Mouse (Mus musculus): ENCODE results near the gene Pde4a. TPM values are rescaled to one million over a fixed set of nuclear protein-coding genes. Genes with fewer than 3 reads are reported as not detected.

Gene Pde4a
- polyA plus RNA-seq, 1 experiment from 2014 or later = 5.3 TPM

- no peak for ATAC-seq (ENCODE audit: insufficient number of reproducible peaks, low FRiP score, low TSS enrichment, low read depth)
- whole genome bisulfite sequencing = 90% methylated on average over 4 of the region's 4 CpGs
Observed at GRCm38 (mm10) chr9:21235341-21235740, 69.8 kb downstream of the Pde4a start.

DNA sequence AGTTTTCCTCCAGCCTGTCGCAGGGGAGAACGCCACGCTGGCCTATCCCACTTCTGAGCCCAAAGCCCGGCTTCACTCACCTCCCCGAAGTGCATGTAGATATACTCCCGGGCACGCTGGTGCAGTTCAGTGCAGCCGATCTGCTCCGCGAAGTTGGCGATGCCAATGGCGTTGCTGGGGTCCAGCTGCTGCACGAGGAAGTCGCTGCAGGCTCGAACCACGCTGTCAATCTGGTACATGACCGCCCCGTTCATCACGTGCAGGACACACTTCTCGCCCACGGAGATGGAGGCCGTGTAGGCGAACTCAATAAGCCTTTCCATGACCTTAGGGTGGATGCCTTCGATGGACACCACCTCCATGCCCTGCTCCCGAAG lies 71.5 kb downstream of the Pde4a start:
- 84% methylated on average over 25 of the region's 25 CpGs for WGBS
- H3K4me2 ChIP-seq (ENCODE audit: low read depth, severe bottlenecking) = peak overlapping the region; percentile 75
- no peak overlapping the region for H3K27ac ChIP-seq (replicated peaks; ENCODE audit: low read depth, low read length)
- H3K27me3 ChIP-seq (ENCODE audit: control insufficient read depth, insufficient read depth, low read length) = peaks cover under 1% of the 10 kb centered on the region; the same call in 1 of the 2 replicates
- H3K9ac ChIP-seq (ENCODE audit: low read length) = peak overlapping the region; percentile 97; the same call in 1 of the 2 replicates
- peaks cover 10% of the 10 kb centered on the region for H3K4me1 ChIP-seq (ENCODE audit: control insufficient read depth, insufficient read depth, low read length)
- ATAC-seq (ENCODE audit: insufficient number of reproducible peaks, low FRiP score, low TSS enrichment, low read depth) = no peak
- peak overlapping the region; percentile 92; the same call in 1 of the 2 replicates for H3K4me3 ChIP-seq (ENCODE audit: low read depth, low read length)
- DNase-seq (ENCODE audit: low spot score) = no peak
- no peaks in the 10 kb centered on the region for H3K9me3 ChIP-seq (ENCODE audit: control insufficient read depth, low read length)
- peaks cover 5% of the 10 kb centered on the region; the same call in 1 of the 2 replicates for H3K36me3 ChIP-seq (ENCODE audit: control insufficient read depth, insufficient read depth, low read length)

More at GRCm38 (mm10) chr9:21235341-21235740, 69.8 kb downstream of the Pde4a start:
- H3K9me3 ChIP-seq (ENCODE audit: control insufficient read depth, low read length) = no peaks in the 10 kb centered on the region
- H3K4me2 ChIP-seq (ENCODE audit: low read depth, severe bottlenecking) = no peak overlapping the region
- H3K4me3 ChIP-seq (ENCODE audit: low read depth, low read length) = no peak overlapping the region
- H3K27ac ChIP-seq (replicated peaks; ENCODE audit: low read depth, low read length) = no peak overlapping the region
- H3K9ac ChIP-seq (ENCODE audit: low read length) = no peak overlapping the region
- no peaks in the 10 kb centered on the region for H3K27me3 ChIP-seq (ENCODE audit: control insufficient read depth, insufficient read depth, low read length)
- H3K36me3 ChIP-seq (ENCODE audit: control insufficient read depth, insufficient read depth, low read length) = peaks cover 5% of the 10 kb centered on the region; the same call in 1 of the 2 replicates
- H3K4me1 ChIP-seq (ENCODE audit: control insufficient read depth, insufficient read depth, low read length) = peaks cover 10% of the 10 kb centered on the region
- no peak for DNase-seq (ENCODE audit: low spot score)

GRCm38 (mm10) chr9:21237368-21238003 lies 72.0 kb downstream of the Pde4a start:
- ATAC-seq (ENCODE audit: insufficient number of reproducible peaks, low FRiP score, low TSS enrichment, low read depth) (no peak), DNase-seq (ENCODE audit: low spot score) (peak; percentile 44)
- H3K9me3 ChIP-seq (ENCODE audit: control insufficient read depth, low read length) = no peaks in the 10 kb centered on the region
- H3K27me3 ChIP-seq (ENCODE audit: control insufficient read depth, insufficient read depth, low read length) = peaks cover 4% of the 10 kb centered on the region
- 22% methylated on average over 19 of the region's 19 CpGs for WGBS
- H3K4me2 ChIP-seq (ENCODE audit: low read depth, severe bottlenecking) = peak overlapping the region; percentile 75
- peaks cover 10% of the 10 kb centered on the region for H3K4me1 ChIP-seq (ENCODE audit: control insufficient read depth, insufficient read depth, low read length)
- peak overlapping the region; percentile 84; the same call in 1 of the 2 replicates for H3K27ac ChIP-seq (replicated peaks; ENCODE audit: low read depth, low read length)
- H3K36me3 ChIP-seq (ENCODE audit: control insufficient read depth, insufficient read depth, low read length) = peaks cover 5% of the 10 kb centered on the region; the same call in 1 of the 2 replicates
- peak overlapping the region; percentile 92 for H3K4me3 ChIP-seq (ENCODE audit: low read depth, low read length)
- peak overlapping the region; percentile 97 for H3K9ac ChIP-seq (ENCODE audit: low read length)

DNA sequence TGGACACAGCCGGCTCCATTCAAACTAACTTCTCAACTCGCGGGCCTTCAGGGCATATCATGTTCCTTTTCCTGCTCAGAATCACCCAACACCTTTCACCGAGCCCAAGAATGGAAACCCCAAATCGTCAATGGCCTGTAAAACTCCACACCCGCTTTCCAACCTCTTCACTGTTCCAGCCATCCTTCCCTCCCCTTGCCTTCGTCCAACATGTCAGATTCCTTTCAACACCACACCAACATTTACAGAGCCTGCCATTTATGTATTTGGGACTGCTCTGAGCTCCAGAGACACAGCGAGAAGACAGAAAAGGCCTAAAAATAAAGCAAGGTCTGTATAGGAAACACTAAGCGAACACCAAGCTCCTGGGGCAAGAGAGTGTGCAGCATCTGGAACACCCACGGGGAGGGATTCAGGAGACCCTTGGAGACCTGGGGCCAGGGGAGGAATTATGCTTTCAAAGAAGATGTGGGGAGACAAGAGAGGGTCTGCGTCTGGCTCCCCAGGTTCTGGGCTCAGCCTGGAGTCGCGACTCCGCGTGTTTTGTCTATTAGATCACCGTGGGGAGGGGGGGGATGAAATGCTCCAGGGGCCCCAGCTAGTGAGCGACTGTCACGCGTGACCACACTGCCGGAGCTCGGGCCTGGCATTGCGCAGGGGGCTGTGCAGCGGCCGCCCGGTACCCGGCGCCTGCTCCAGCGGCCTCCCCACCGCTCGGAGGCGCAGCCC lies 72.7 kb downstream of the Pde4a start:
- Histone ChIP-seq H3K27ac (replicated peaks; ENCODE audit: low read depth, low read length) (peak overlapping the region; percentile 84), H3K4me3 (ENCODE audit: low read depth, low read length) (peak overlapping the region; percentile 92), H3K4me1 (ENCODE audit: control insufficient read depth, insufficient read depth, low read length) (peaks cover 10% of the 10 kb centered on the region), H3K4me2 (ENCODE audit: low read depth, severe bottlenecking) (peak overlapping the region; percentile 75), H3K9ac (ENCODE audit: low read length) (peak overlapping the region; percentile 97), H3K36me3 (ENCODE audit: control insufficient read depth, insufficient read depth, low read length) (peaks cover 4% of the 10 kb centered on the region; the same call in 1 of the 2 replicates), H3K9me3 (ENCODE audit: control insufficient read depth, low read length) (no peaks in the 10 kb centered on the region), H3K27me3 (ENCODE audit: control insufficient read depth, insufficient read depth, low read length) (peaks cover 9% of the 10 kb centered on the region)
- 1% methylated on average over 31 of the region's 31 CpGs for WGBS
- 0 out of 2 replicates have a peak, but pooled peaks have one; percentile 3 for ATAC-seq (ENCODE audit: insufficient number of reproducible peaks, low FRiP score, low TSS enrichment, low read depth)
- DNase-seq (ENCODE audit: low spot score) = peak; percentile 61

DNA sequence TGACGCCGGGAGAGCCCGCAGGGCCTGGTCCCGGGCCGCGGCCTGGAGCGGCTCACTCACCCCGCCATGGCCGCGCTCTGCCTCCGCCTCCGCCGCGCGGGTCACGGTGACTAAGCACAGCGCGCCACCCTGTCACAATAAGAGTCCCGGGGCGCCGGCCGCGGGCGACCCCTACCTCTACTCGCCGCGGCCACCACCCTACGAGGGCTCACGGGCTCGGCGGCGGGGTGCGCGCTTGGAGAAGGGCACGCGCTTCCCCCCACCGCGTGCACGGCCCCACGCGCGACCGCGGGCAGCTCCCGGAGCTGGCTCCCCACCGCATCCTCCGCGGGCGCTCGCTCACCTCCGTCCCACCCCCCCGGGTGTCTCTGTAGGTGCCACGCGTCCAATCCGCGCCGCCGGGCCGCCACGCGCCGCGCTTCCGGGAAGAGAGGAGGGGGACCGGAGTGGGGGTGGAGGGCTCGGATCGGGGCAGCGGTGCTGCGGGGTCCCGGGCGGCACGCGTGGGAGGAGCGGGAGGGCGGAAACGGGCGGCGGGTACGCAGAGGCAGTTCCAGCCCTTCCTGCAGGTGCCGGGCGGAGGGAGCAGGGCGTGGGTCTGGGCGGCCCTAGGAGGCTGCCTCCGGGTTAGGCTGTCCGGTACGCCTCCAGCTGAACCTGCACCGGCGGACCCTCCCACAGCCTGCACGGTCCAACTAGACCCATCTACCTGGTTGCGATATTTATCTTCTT lies 73.4 kb downstream of the Pde4a start, which contains the start of gene Keap1:
Keap1 (minus strand) TSS at position 629 of the 732 bp plus-strand sequence.
- under 1% methylated on average over 78 of the region's 90 CpGs for WGBS

DNA sequence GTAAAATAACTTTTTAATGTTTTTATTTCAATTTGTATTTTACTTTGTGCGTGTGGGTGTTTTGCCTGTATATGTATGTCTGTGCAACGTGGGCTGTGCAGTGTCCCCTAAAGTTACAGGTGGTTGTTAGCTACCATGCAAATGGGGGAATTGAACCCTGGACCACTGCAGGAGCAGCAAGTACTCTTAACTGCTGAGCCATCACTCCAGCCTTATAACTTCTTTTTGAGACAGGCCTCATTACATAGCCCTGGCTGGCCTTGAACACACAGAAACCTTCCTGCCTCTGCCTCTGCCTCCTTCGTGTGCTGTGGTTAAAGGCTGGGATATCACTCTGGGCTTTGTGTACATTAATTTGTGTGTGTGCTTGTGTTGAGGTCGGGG lies 73.9 kb downstream of the Pde4a start:
- Histone ChIP-seq H3K27ac (replicated peaks; ENCODE audit: low read depth, low read length) (no peak overlapping the region), H3K36me3 (ENCODE audit: control insufficient read depth, insufficient read depth, low read length) (no peaks in the 10 kb centered on the region), H3K27me3 (ENCODE audit: control insufficient read depth, insufficient read depth, low read length) (peaks cover 22% of the 10 kb centered on the region), H3K4me2 (ENCODE audit: low read depth, severe bottlenecking) (peak overlapping the region; percentile 75), H3K9me3 (ENCODE audit: control insufficient read depth, low read length) (no peaks in the 10 kb centered on the region), H3K4me3 (ENCODE audit: low read depth, low read length) (peak overlapping the region; percentile 92), H3K9ac (ENCODE audit: low read length) (peak overlapping the region; percentile 97; the same call in 1 of the 2 replicates), H3K4me1 (ENCODE audit: control insufficient read depth, insufficient read depth, low read length) (peaks cover 16% of the 10 kb centered on the region)
- DNase-seq (ENCODE audit: low spot score) (no peak), ATAC-seq (ENCODE audit: insufficient number of reproducible peaks, low FRiP score, low TSS enrichment, low read depth) (no peak)
- 37% methylated on average over 4 of the region's 4 CpGs for whole genome bisulfite sequencing

More for the DNA sequence above, 73.4 kb downstream of the Pde4a start, which contains the start of gene Keap1:
- Histone ChIP-seq H3K4me2 (ENCODE audit: low read depth, severe bottlenecking) (peak within 1 kb of the TSS; percentile 75), H3K36me3 (ENCODE audit: control insufficient read depth, insufficient read depth, low read length) (no peaks in the 10 kb centered on the region), H3K9ac (ENCODE audit: low read length) (peak within 1 kb of the TSS; percentile 97), H3K9me3 (ENCODE audit: control insufficient read depth, low read length) (no peaks in the 10 kb centered on the region), H3K4me1 (ENCODE audit: control insufficient read depth, insufficient read depth, low read length) (peaks cover 11% of the 10 kb centered on the region), H3K4me3 (ENCODE audit: low read depth, low read length) (peak within 1 kb of the TSS; percentile 92), H3K27ac (replicated peaks; ENCODE audit: low read depth, low read length) (peak within 1 kb of the TSS; percentile 84), H3K27me3 (ENCODE audit: control insufficient read depth, insufficient read depth, low read length) (peaks cover 17% of the 10 kb centered on the region)
- peak; percentile 89 for DNase-seq (ENCODE audit: low spot score)
- peak; percentile 58 for ATAC-seq (ENCODE audit: insufficient number of reproducible peaks, low FRiP score, low TSS enrichment, low read depth)

DNA sequence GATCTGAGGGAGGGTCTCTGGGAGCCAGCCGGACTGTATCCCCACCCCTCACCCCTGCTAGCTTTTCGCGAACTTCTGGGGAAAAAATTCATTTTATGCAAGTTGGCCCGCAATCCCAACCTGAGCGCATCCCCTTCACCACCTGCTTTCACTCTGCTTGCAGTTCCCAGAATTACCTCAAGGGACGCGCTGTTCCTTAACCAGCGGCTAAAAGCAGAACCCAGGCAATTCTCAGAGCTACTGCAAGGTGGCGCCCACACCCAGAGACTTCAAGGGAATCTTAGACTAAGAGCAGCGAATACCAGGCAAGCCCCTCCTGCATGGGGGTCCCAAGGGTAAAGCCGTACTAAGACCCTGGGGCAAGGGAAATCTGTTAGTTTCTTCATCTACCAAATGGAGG lies 75.8 kb downstream of the Pde4a start:
- ATAC-seq (ENCODE audit: insufficient number of reproducible peaks, low FRiP score, low TSS enrichment, low read depth) = no peak
- Histone ChIP-seq H3K9ac (ENCODE audit: low read length) (no peak overlapping the region), H3K27ac (replicated peaks; ENCODE audit: low read depth, low read length) (no peak overlapping the region), H3K4me3 (ENCODE audit: low read depth, low read length) (no peak overlapping the region), H3K4me2 (ENCODE audit: low read depth, severe bottlenecking) (no peak overlapping the region), H3K27me3 (ENCODE audit: control insufficient read depth, insufficient read depth, low read length) (peaks cover 41% of the 10 kb centered on the region), H3K4me1 (ENCODE audit: control insufficient read depth, insufficient read depth, low read length) (peaks cover 20% of the 10 kb centered on the region), H3K9me3 (ENCODE audit: control insufficient read depth, low read length) (no peaks in the 10 kb centered on the region), H3K36me3 (ENCODE audit: control insufficient read depth, insufficient read depth, low read length) (no peaks in the 10 kb centered on the region)
- DNase-seq (ENCODE audit: low spot score) = peak; percentile 95
- WGBS = 5% methylated on average over 11 of the region's 11 CpGs
